Mouse (Mus musculus): ENCODE results near the gene Olfr131. TPM values are rescaled to one million over a fixed set of nuclear protein-coding genes. Genes with fewer than 3 reads are reported as not detected.

Gene Olfr131
- not detected in 2 replicates for polyA plus RNA-seq (2012; rRNA removed)

GRCm38 (mm10) chr17:38088593-38088992 lies at the start of gene Olfr131:
TSS of gene Olfr131 (minus strand) at chr17:38088693.

GRCm38 (mm10) chr17:38134426-38134825 lies 45.9 kb upstream of the Olfr131 start, which contains the start of gene Olfr132:
TSS of gene Olfr132 (minus strand) at chr17:38134526.

GRCm38 (mm10) chr17:38063621-38064020 lies 24.9 kb downstream of the Olfr131 start, which contains the start of gene Olfr130:
TSS of gene Olfr130 (plus strand) at chr17:38063921.

GRCm38 (mm10) chr17:38059979-38060378 lies 28.5 kb downstream of the Olfr131 start, which contains the start of gene Olfr129:
TSS of gene Olfr129 (minus strand) at chr17:38060079.

Other genes with a start within 250 kb of the Olfr131 start
- not detected in 2 replicates for gene Olfr126, start 241.2 kb downstream of the Olfr131 start, polyA plus RNA-seq (2012; rRNA removed)
- gene Olfr127, start 188.3 kb downstream of the Olfr131 start, polyA plus RNA-seq (2012; rRNA removed) = not detected in 2 replicates
- gene Olfr128, start 168.1 kb downstream of the Olfr131 start, polyA plus RNA-seq (2012; rRNA removed) = not detected in 2 replicates
- not detected in 2 replicates for gene Olfr761, start 135.6 kb downstream of the Olfr131 start, polyA plus RNA-seq (2012; rRNA removed)
- not detected in 2 replicates for gene Olfr129, start 28.6 kb downstream of the Olfr131 start, polyA plus RNA-seq (2012; rRNA removed)
- not detected in 2 replicates for gene Olfr130, start 24.8 kb downstream of the Olfr131 start, polyA plus RNA-seq (2012; rRNA removed)
- not detected in 2 replicates for gene Olfr132, start 45.8 kb upstream of the Olfr131 start, polyA plus RNA-seq (2012; rRNA removed)
- gene Olfr133, start 56.6 kb upstream of the Olfr131 start, polyA plus RNA-seq (2012; rRNA removed) = not detected in 2 replicates
- not detected in 2 replicates for gene Olfr134, start 82.7 kb upstream of the Olfr131 start, polyA plus RNA-seq (2012; rRNA removed)
- gene Olfr135, start 115.6 kb upstream of the Olfr131 start, polyA plus RNA-seq (2012; rRNA removed) = not detected in 2 replicates
- not detected in 2 replicates for gene Olfr138, start 172.3 kb upstream of the Olfr131 start, polyA plus RNA-seq (2012; rRNA removed)
- gene Olfr137, start 218.9 kb upstream of the Olfr131 start, polyA plus RNA-seq (2012; rRNA removed) = not detected in 2 replicates
- not detected in 2 replicates for gene Olfr136, start 241.1 kb upstream of the Olfr131 start, polyA plus RNA-seq (2012; rRNA removed)